Mouse (Mus musculus) hindbrain, postnatal 0 days (tissue): Measurements from ENCODE around the gene Rras. TPM values are rescaled to one million over a fixed set of nuclear protein-coding genes. Genes with fewer than 3 reads are reported as not detected.

Experiments used
- ATAC-seq: fragments of 200-750 bp; cut with Nextera tagmentation; 2 replicates; pipeline ENCODE4 v1.8.0; 2017; ENCODE audit warnings: mild to moderate bottlenecking, moderate TSS enrichment, moderate library complexity
- DNase-seq: peaks from one replicate; pipeline ENCODE4 v3.0.0-alpha.2; 2015; ENCODE audit warnings: low spot score
- H3K27ac ChIP-seq: fragments of 300-500 bp; sonication (generic); 2 replicates; pipeline ENCODE4 v1.5.1; 2014; ENCODE audit warnings: mild to moderate bottlenecking
- H3K27me3 ChIP-seq: fragments of 300-500 bp; sonication (generic); 2 replicates; pipeline ENCODE4 v1.6.1; 2014; ENCODE audit warnings: low read length, mixed read lengths; ENCODE audit not compliant: insufficient read depth
- H3K36me3 ChIP-seq: fragments of 300-500 bp; sonication (generic); 2 replicates; pipeline ENCODE4 v1.6.1; 2014; ENCODE audit warnings: low read length, mixed read lengths; ENCODE audit not compliant: insufficient read depth
- H3K4me1 ChIP-seq: fragments of 300-500 bp; sonication (generic); 2 replicates; pipeline ENCODE4 v1.6.1; 2014; ENCODE audit warnings: antibody characterized with exemption, low read length, mixed read lengths; ENCODE audit not compliant: insufficient read depth
- H3K4me2 ChIP-seq: fragments of 300-500 bp; sonication (generic); 2 replicates; pipeline ENCODE4 v1.6.1; 2014; ENCODE audit warnings: low read depth, mild to moderate bottlenecking, low read length, moderate library complexity, mixed read lengths
- H3K4me3 ChIP-seq: fragments of 300-500 bp; sonication (generic); 2 replicates; pipeline ENCODE4 v1.5.1; 2014; ENCODE audit warnings: low read length
- H3K9ac ChIP-seq: fragments of 300-500 bp; sonication (generic); replicated peaks from 2 replicates; pipeline ENCODE4 v1.6.1; 2014; ENCODE audit warnings: mild to moderate bottlenecking, low read length, moderate library complexity, mixed read lengths
- H3K9me3 ChIP-seq: fragments of 300-500 bp; sonication (generic); 2 replicates; pipeline ENCODE4 v1.6.1; 2016; ENCODE audit warnings: low read length, mixed read lengths
- CTCF ChIP-seq: IDR thresholded peaks from 2 replicates; pipeline ENCODE4 v1.5.1; 2016; ENCODE audit warnings: antibody characterized with exemption, control low read depth, low read depth
- WGBS: fragments of 180-500 bp; shearing (Covaris S2); extraction: QIAGEN DNeasy Blood & Tissue Kit; methylation state at CpG from one replicate; pipeline ENCODE4 v1.1.7; 2014; 5-methylcytosine and 5-hydroxymethylcytosine counted together
- polyA plus RNA-seq: library from polyadenylated mRNA; unstranded; fragments of >200 nt; fragmentation: Nextera tagmentation; extraction: Ambion mirVana; gene quantifications from 2 replicates; pipeline ENCODE4 v1.2.1, GENCODE M21; 2015
- total RNA-seq: library from RNA; depleted of rRNA; stranded (reverse); fragments of >200 nt; gene quantifications from 2 replicates; pipeline ENCODE4 v1.2.3, GENCODE M21; 2014

Gene Rras
- total and polyA plus RNA-seq, 2 experiments from 2014 or later = 16.9 to 18.6 TPM

DNA sequence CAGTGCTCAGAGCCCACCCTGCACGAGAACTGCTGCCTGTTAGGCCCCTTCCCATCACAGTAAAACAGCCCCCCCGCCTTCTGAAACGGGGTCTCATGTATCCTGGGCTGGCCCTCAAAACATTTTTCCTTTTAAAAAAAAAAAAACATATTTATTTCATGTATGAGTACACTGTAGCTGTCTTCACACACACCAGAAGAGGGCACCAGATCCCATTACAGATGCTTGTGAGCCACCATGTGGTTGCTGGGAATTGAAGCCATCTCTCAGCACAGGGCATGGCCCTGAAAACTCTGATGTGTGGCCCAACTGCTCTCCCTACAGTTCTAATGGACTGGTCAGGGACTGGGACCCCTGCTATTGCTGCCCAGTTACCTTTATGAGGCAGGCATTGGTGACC lies 39.5 kb upstream of the Rras start:
- no peak for DNase-seq
- peaks cover 55% of the 10 kb centered on the region for H3K36me3 ChIP-seq
- no peak for ATAC-seq

DNA sequence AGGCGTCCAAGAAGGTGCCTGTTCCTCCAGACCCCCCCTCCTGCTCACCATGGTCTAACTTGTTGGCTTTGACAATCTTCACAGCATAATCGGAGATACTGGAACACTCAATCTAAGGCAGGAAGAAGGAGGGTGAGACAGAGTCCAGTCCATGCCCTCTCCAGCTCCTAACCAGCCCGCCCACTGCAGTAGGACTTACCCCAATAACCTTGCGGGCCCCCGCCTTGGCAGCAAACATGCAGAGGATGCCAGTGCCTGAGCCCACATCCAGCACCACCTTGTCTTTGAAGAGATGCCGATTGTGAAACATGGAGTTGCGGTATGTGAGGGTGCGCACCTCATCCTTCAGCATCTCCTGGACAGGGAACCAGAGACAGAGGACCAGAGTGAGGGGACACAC lies 36.2 kb upstream of the Rras start:
- WGBS = 97% methylated on average over 8 of the region's 8 CpGs
- DNase-seq (no peak), ATAC-seq (no peak)
- TF ChIP-seq CTCF = no peak
- Histone ChIP-seq H3K9ac (no peak overlapping the region), H3K27me3 (no peaks in the 10 kb centered on the region), H3K36me3 (peaks cover 51% of the 10 kb centered on the region), H3K9me3 (no peaks in the 10 kb centered on the region), H3K4me2 (no peak overlapping the region), H3K4me3 (no peak overlapping the region), H3K4me1 (0 out of 2 replicates have a peak, but pooled peaks cover 7% of the 10 kb centered on the region), H3K27ac (no peak overlapping the region)

More for the DNA sequence above, 39.5 kb upstream of the Rras start:
- Histone ChIP-seq H3K9ac (no peak overlapping the region), H3K27me3 (no peaks in the 10 kb centered on the region), H3K4me1 (peaks cover 4% of the 10 kb centered on the region; the same call in 1 of the 2 replicates), H3K9me3 (no peaks in the 10 kb centered on the region), H3K27ac (no peak overlapping the region), H3K4me2 (no peak overlapping the region), H3K4me3 (no peak overlapping the region)
- TF ChIP-seq CTCF = no peak; the same call in 1 of the 2 replicates
- WGBS = 88% methylated on average over 3 of the region's 3 CpGs

DNA sequence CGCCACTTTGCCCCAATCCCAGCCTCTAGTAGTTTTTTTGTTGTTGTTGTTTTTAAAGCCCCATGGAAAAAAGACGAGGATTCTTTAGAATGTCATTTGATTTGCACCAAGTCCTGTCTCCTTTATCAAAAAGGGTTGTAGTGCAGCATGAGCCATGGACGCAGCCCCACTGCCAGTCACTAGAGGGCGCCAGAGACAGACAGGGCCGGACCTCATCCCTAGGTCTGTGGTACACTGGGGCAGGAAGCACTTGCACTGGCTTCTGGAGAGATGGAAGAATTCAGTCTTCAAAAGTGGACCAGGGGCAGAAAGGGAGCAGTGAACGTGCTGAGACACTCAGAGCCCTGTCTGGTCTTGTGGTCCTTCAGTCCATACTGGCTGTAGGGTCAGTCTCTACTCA lies 34.7 kb upstream of the Rras start:
- DNase-seq (peak; percentile 82), ATAC-seq (no peak)
- H3K9me3 ChIP-seq = no peaks in the 10 kb centered on the region
- no peaks in the 10 kb centered on the region for H3K27me3 ChIP-seq
- WGBS = 28% methylated on average over 6 of the region's 6 CpGs
- H3K27ac ChIP-seq = no peak overlapping the region
- peaks cover 10% of the 10 kb centered on the region for H3K4me1 ChIP-seq
- peaks cover 39% of the 10 kb centered on the region for H3K36me3 ChIP-seq
- H3K4me3 ChIP-seq = no peak overlapping the region
- peak; percentile 91 for TF ChIP-seq CTCF
- no peak overlapping the region for H3K9ac ChIP-seq
- no peak overlapping the region for H3K4me2 ChIP-seq

DNA sequence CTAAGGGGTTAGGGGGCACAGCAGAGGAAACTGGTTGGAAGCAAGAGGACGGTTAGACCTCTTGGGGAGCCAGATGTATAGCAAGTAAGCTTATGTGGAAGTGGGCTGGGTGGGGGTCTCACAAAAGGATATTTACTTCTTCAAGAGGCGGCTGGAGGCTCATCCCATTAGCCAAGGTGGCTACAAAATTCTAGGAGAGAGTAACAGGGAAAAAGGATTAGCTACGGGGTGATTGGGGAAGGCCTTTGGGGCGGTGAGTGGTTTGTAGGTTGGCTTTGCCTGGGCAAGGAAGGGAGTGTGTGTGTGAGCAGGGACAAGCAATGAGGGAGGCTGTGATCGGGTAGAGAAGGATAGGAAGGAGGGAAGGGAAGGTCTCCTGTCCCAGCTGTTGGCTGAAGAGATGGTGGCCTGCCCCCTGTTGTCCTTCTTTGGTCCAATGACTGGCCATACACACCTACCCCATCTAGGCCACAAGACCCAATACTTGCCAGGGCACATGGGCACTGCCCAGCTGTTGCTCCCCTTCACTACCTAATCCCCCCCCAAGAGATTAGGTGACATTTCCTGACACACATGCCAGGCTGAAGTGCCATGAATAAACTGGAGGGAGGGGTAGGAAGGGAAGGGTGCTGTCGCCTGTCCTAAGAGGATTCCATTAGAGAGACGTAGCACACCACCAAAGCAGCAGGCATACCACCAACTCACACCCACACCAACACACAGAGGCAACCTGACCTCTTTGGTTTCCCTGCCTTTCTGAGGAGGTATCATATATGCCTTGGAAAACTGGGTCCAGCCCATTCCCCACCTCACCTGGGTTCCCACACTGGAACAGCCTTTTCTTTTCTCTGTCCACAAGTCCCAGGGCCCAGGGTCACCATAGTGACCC lies 33.6 kb upstream of the Rras start:
- DNase-seq (no peak), ATAC-seq (no peak)
- peak overlapping the region; percentile 71 for H3K4me2 ChIP-seq
- 0 out of 2 replicates have a peak overlapping the region, but pooled peaks have one; percentile 13 for H3K9ac ChIP-seq
- H3K27me3 ChIP-seq = no peaks in the 10 kb centered on the region
- no peak overlapping the region for H3K4me3 ChIP-seq
- 70% methylated on average over 7 of the region's 7 CpGs for WGBS
- no peak overlapping the region for H3K27ac ChIP-seq
- no peak for TF ChIP-seq CTCF
- H3K9me3 ChIP-seq = no peaks in the 10 kb centered on the region
- H3K4me1 ChIP-seq = peaks cover 13% of the 10 kb centered on the region
- H3K36me3 ChIP-seq = peaks cover 31% of the 10 kb centered on the region

DNA sequence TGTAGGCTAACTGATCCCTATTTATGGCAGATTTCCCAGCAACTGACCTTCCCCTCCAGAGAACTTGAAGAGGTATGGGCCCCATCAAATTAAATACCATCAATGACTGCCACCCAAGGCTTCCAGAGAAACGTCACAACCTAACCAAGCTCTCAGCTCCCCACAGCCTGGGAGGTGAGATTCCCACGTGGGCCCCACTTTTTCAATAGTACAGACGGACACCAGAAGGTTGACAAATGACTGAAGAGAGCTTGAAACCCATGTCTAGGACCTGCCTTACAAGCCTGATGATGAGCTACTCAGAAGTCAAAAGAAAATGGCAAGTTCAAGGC lies 33.0 kb upstream of the Rras start:
- H3K4me1 ChIP-seq = peaks cover 13% of the 10 kb centered on the region
- peak overlapping the region; percentile 71 for H3K4me2 ChIP-seq
- 34% methylated on average over 3 of the region's 3 CpGs for WGBS
- H3K9me3 ChIP-seq = no peaks in the 10 kb centered on the region
- TF ChIP-seq CTCF = no peak
- no peak for DNase-seq
- H3K4me3 ChIP-seq = peak overlapping the region; percentile 97
- H3K27me3 ChIP-seq = no peaks in the 10 kb centered on the region
- no peak overlapping the region for H3K9ac ChIP-seq
- ATAC-seq = no peak
- H3K36me3 ChIP-seq = peaks cover 25% of the 10 kb centered on the region
- peak overlapping the region; percentile 96; the same call in 1 of the 2 replicates for H3K27ac ChIP-seq

DNA sequence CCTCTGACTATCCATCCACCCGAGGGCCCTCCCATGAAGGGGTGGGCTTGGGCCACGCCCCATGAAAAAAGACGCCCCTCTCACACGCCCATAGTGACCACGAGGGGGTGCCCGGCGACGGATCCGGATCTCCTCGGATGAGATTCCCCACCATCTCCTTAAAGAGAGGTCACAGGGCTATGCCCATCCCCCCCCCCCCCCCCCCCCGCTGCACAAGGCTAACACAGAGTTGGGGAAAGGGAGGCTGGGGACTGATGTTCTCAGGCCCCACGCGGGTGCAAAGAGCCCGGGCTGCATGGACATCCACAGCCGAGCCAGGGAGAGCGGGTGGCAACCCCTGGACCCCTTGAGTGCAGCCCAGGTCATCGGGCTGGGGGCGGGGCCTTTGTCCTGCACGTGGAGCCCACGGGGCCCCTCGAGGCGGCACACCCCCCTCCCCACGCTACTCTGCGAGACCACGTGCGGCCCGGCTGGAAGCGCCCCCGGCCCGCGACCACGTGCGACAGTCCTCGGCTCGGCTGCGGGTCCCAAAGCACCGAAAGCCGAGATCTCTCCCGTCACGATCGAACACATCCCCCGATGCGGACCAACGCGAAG lies 32.1 kb upstream of the Rras start:
- DNase-seq = peak; percentile 82
- peak; percentile 53 for TF ChIP-seq CTCF
- Histone ChIP-seq H3K36me3 (peaks cover 16% of the 10 kb centered on the region), H3K4me3 (peak overlapping the region; percentile 97), H3K4me2 (peak overlapping the region; percentile 71), H3K4me1 (peaks cover 13% of the 10 kb centered on the region), H3K9ac (peak overlapping the region; percentile 93), H3K27ac (peak overlapping the region; percentile 96), H3K9me3 (no peaks in the 10 kb centered on the region), H3K27me3 (no peaks in the 10 kb centered on the region)
- peak; percentile 6 for ATAC-seq
- WGBS = 0% methylated on average over 35 of the region's 45 CpGs
